Mouse (Mus musculus): ENCODE measurements around the gene Prkar2b. TPM values are rescaled to one million over a fixed set of nuclear protein-coding genes. Genes with fewer than 3 reads are reported as not detected.
A peak's percentile ranks its signal among the peaks of the same experiment; 100 is the strongest.

Prkar2b gene
- polyA plus RNA-seq (2014; fragmentation: Nextera tagmentation; extraction: Ambion mirVana) = 50.1 and 50.4 TPM in 2 replicates

DNA sequence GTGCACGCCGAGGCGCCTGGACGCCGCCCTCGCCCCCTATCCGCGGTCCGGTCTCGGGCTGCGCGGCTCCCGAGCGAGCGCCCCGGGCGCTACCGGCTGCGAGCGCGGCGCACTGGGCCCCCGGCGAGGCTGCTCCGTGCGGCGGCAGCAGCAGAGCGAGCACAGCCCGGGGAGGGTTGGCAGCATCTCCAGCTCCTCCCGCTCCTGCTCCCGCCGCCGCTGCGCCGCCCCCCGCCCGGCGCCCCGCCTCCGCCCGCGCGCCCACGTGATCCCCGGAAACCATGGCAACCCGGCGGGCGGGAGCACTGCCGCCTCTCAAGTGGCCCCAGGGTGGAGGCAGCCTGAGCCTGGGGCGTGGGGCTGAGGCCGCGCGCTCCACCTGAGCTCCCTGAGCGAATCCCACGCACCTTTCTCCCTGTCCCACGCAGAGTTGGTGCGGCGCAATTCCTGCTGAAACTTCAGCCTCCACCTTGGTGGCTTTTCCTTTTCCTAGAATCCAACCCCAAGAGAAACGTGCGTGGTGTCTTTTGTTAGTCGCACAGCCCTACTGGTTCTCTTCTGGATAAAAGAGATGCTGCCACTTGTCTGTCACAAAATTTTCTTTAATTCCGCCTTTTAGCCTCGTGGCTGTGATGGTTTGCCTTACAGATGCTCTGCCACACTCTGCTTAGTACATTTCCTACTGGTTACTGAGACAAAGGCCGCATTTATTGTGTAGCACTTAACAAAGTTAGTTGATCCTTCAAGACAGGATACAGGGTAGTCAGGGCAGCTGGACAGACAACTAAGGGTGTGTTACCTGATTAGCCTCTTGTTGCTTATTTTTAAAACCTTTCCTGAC is at the start of gene Prkar2b:
Prkar2b (minus strand) TSS at position 207 of the 841 bp plus-strand sequence.
- H3K9ac ChIP-seq (ENCODE audit: low read length) = peak within 1 kb of the TSS; percentile 92
- ATAC-seq (replicated peaks; ENCODE audit: low FRiP score) = peak; percentile 97
- peaks cover 7% of the 10 kb centered on the region; the same call in 1 of the 2 replicates for H3K4me1 ChIP-seq (replicated peaks; ENCODE audit: control insufficient read depth, insufficient read depth, low read length)
- peak within 1 kb of the TSS; percentile 74 for H3K4me2 ChIP-seq (ENCODE audit: low read depth, low read length, severe bottlenecking)
- H3K36me3 ChIP-seq (ENCODE audit: control insufficient read depth, insufficient read depth, low read length) = no peaks in the 10 kb centered on the region
- DNase-seq (ENCODE audit: low spot score) = peak; percentile 98
- peak within 1 kb of the TSS; percentile 74 for H3K4me3 ChIP-seq (ENCODE audit: low read depth, low read length)
- H3K9me3 ChIP-seq (ENCODE audit: control insufficient read depth, low read length) = no peaks in the 10 kb centered on the region
- no peaks in the 10 kb centered on the region; the same call in 1 of the 2 replicates for H3K27me3 ChIP-seq (ENCODE audit: control insufficient read depth, insufficient read depth, low read length)
- WGBS = under 1% methylated on average over 52 of the region's 64 CpGs
- peak within 1 kb of the TSS; percentile 91 for H3K27ac ChIP-seq (ENCODE audit: low read depth, low read length)

DNA sequence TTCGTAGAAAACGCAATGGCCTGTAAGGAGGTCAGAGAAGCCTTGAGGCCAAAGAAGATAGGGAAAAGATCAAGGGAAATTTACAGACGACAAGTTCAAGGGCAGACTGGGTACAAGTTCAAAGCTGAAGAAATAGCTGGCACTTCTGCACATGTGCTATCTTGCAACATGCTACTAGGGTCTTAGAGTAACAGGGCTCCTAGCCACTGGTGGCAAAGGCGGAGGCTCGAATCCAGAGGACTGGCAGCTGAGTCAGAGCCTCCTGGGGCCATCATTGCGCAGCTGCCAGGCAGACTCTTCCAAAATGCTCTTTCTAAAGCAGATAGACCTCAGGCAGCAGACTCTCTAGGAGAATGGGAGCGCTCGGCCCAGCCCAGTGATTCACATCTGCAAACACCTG is 48.1 kb upstream of the Prkar2b start:
- no peaks in the 10 kb centered on the region for H3K27me3 ChIP-seq (ENCODE audit: control insufficient read depth, insufficient read depth, low read length)
- no peaks in the 10 kb centered on the region for H3K4me1 ChIP-seq (replicated peaks; ENCODE audit: control insufficient read depth, insufficient read depth, low read length)
- ATAC-seq (replicated peaks; ENCODE audit: low FRiP score) (no peak), DNase-seq (ENCODE audit: low spot score) (no peak)
- H3K36me3 ChIP-seq (ENCODE audit: control insufficient read depth, insufficient read depth, low read length) = no peaks in the 10 kb centered on the region
- 91% methylated on average over 8 of the region's 8 CpGs for WGBS
- no peak overlapping the region for H3K4me3 ChIP-seq (ENCODE audit: low read depth, low read length)
- no peak overlapping the region for H3K27ac ChIP-seq (ENCODE audit: low read depth, low read length)
- H3K9me3 ChIP-seq (ENCODE audit: control insufficient read depth, low read length) = no peaks in the 10 kb centered on the region
- no peak overlapping the region for H3K9ac ChIP-seq (ENCODE audit: low read length)
- H3K4me2 ChIP-seq (ENCODE audit: low read depth, low read length, severe bottlenecking) = no peak overlapping the region

- Histone ChIP-seq H3K9ac (ENCODE audit: low read length) (no peak overlapping the region), H3K4me2 (ENCODE audit: low read depth, low read length, severe bottlenecking) (no peak overlapping the region), H3K4me1 (replicated peaks; ENCODE audit: control insufficient read depth, insufficient read depth, low read length) (no peaks in the 10 kb centered on the region), H3K27ac (ENCODE audit: low read depth, low read length) (no peak overlapping the region), H3K27me3 (ENCODE audit: control insufficient read depth, insufficient read depth, low read length) (no peaks in the 10 kb centered on the region), H3K9me3 (ENCODE audit: control insufficient read depth, low read length) (no peaks in the 10 kb centered on the region), H3K4me3 (ENCODE audit: low read depth, low read length) (no peak overlapping the region), H3K36me3 (ENCODE audit: control insufficient read depth, insufficient read depth, low read length) (no peaks in the 10 kb centered on the region)
- DNase-seq (ENCODE audit: low spot score) = no peak
- ATAC-seq (replicated peaks; ENCODE audit: low FRiP score) = no peak
- 85% methylated on average over 4 of the region's 4 CpGs for WGBS
Observed at GRCm38 (mm10) chr12:32104955-32105521, 43.9 kb upstream of the Prkar2b start.

GRCm38 (mm10) chr12:32104451-32104862 is 43.4 kb upstream of the Prkar2b start:
- Histone ChIP-seq H3K36me3 (ENCODE audit: control insufficient read depth, insufficient read depth, low read length) (no peaks in the 10 kb centered on the region), H3K4me1 (replicated peaks; ENCODE audit: control insufficient read depth, insufficient read depth, low read length) (no peaks in the 10 kb centered on the region), H3K9me3 (ENCODE audit: control insufficient read depth, low read length) (no peaks in the 10 kb centered on the region), H3K4me3 (ENCODE audit: low read depth, low read length) (no peak overlapping the region), H3K27ac (ENCODE audit: low read depth, low read length) (no peak overlapping the region), H3K27me3 (ENCODE audit: control insufficient read depth, insufficient read depth, low read length) (no peaks in the 10 kb centered on the region), H3K4me2 (ENCODE audit: low read depth, low read length, severe bottlenecking) (no peak overlapping the region), H3K9ac (ENCODE audit: low read length) (no peak overlapping the region)
- DNase-seq (ENCODE audit: low spot score) (no peak), ATAC-seq (replicated peaks; ENCODE audit: low FRiP score) (0 out of 2 replicates have a peak, but pooled peaks have one; percentile 12)
- 87% methylated on average over 6 of the region's 6 CpGs for WGBS

DNA sequence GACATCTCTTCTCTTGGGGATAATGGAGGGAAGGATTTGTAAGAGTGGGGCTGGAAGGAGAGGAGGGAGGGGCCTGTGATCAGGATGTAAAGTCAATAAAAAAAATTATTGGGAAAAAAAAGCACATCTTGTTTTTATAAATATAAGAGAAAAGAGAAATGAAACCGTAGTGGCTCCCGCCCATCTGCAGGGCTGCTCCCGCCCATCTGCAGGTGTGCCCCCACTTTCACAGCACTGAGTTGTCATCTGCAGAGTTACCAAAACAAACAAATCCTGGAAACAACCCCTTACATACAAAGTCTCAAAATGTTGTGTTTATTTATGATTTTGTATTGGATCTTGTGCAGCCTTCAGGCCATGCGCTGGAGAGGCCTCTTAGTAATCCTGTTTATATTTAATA is 40.2 kb upstream of the Prkar2b start:
- ATAC-seq (replicated peaks; ENCODE audit: low FRiP score) (no peak), DNase-seq (ENCODE audit: low spot score) (no peak)
- Histone ChIP-seq H3K9me3 (ENCODE audit: control insufficient read depth, low read length) (no peaks in the 10 kb centered on the region), H3K4me1 (replicated peaks; ENCODE audit: control insufficient read depth, insufficient read depth, low read length) (no peaks in the 10 kb centered on the region), H3K4me2 (ENCODE audit: low read depth, low read length, severe bottlenecking) (no peak overlapping the region), H3K27me3 (ENCODE audit: control insufficient read depth, insufficient read depth, low read length) (no peaks in the 10 kb centered on the region), H3K4me3 (ENCODE audit: low read depth, low read length) (no peak overlapping the region), H3K36me3 (ENCODE audit: control insufficient read depth, insufficient read depth, low read length) (no peaks in the 10 kb centered on the region), H3K27ac (ENCODE audit: low read depth, low read length) (no peak overlapping the region), H3K9ac (ENCODE audit: low read length) (no peak overlapping the region)
- 95% methylated on average over 4 of the region's 4 CpGs for WGBS

DNA sequence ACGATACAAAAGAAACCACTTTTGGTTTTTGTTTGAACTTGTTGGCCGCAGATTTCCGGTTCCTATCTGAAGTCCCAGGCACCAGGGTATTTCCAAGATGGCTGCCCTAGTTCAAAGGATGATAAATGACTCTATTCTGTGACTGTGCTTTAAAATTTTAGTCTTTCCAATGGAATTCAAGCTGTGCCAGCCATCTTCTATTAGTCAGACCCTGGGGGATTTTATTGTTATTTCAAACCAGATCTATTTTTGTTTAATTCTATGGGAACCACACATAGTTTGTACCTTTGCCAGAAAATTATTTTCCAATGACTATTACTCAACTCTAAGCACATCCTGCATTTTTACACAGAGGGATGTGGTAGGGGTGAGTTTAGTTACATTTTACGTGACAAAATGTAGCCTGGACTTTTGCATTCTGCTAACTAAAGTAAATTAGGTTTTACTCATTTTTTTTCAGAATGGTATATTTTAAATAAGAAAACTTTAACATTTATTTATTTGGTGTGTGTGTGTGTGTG is 38.6 kb upstream of the Prkar2b start:
- ATAC-seq (replicated peaks; ENCODE audit: low FRiP score) (no peak), DNase-seq (ENCODE audit: low spot score) (no peak)
- Histone ChIP-seq H3K4me1 (replicated peaks; ENCODE audit: control insufficient read depth, insufficient read depth, low read length) (no peaks in the 10 kb centered on the region), H3K4me2 (ENCODE audit: low read depth, low read length, severe bottlenecking) (no peak overlapping the region), H3K4me3 (ENCODE audit: low read depth, low read length) (no peak overlapping the region), H3K9ac (ENCODE audit: low read length) (no peak overlapping the region), H3K36me3 (ENCODE audit: control insufficient read depth, insufficient read depth, low read length) (no peaks in the 10 kb centered on the region), H3K9me3 (ENCODE audit: control insufficient read depth, low read length) (no peaks in the 10 kb centered on the region), H3K27ac (ENCODE audit: low read depth, low read length) (no peak overlapping the region), H3K27me3 (ENCODE audit: control insufficient read depth, insufficient read depth, low read length) (no peaks in the 10 kb centered on the region)
- 90% methylated on average over 4 of the region's 4 CpGs for WGBS

DNA sequence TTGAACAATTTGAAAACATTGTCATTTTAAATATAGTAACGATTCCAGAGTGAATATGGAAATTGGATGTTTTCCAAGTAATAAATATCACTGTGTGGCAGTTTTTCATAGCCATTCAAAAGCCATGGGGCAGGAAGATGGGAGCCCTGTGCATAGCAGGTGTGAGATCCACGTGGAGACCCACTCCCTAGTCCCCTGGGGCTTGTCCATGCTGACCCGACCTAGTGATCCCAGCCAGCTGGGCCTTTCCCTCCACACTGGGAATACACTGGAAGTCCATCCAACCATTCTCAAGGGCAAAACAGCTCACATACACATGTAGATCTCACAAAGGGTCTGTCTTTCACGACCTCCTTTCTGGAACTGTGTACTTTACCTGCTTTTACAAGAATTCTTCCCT is 37.5 kb upstream of the Prkar2b start:
- Histone ChIP-seq H3K4me2 (ENCODE audit: low read depth, low read length, severe bottlenecking) (no peak overlapping the region), H3K27ac (ENCODE audit: low read depth, low read length) (no peak overlapping the region), H3K9me3 (ENCODE audit: control insufficient read depth, low read length) (no peaks in the 10 kb centered on the region), H3K27me3 (ENCODE audit: control insufficient read depth, insufficient read depth, low read length) (no peaks in the 10 kb centered on the region), H3K4me3 (ENCODE audit: low read depth, low read length) (no peak overlapping the region), H3K9ac (ENCODE audit: low read length) (no peak overlapping the region), H3K4me1 (replicated peaks; ENCODE audit: control insufficient read depth, insufficient read depth, low read length) (no peaks in the 10 kb centered on the region), H3K36me3 (ENCODE audit: control insufficient read depth, insufficient read depth, low read length) (no peaks in the 10 kb centered on the region)
- DNase-seq (ENCODE audit: low spot score) (no peak), ATAC-seq (replicated peaks; ENCODE audit: low FRiP score) (no peak)
- 73% methylated on average over 4 of the region's 4 CpGs for WGBS

- no peak for ATAC-seq (replicated peaks; ENCODE audit: low FRiP score)
- no peak overlapping the region for H3K4me2 ChIP-seq (ENCODE audit: low read depth, low read length, severe bottlenecking)
- no peaks in the 10 kb centered on the region for H3K9me3 ChIP-seq (ENCODE audit: control insufficient read depth, low read length)
- H3K9ac ChIP-seq (ENCODE audit: low read length) = no peak overlapping the region
- no peak overlapping the region for H3K4me3 ChIP-seq (ENCODE audit: low read depth, low read length)
- WGBS = 77% methylated on average over 1 of the region's 1 CpGs
- H3K4me1 ChIP-seq (replicated peaks; ENCODE audit: control insufficient read depth, insufficient read depth, low read length) = no peaks in the 10 kb centered on the region
- H3K27me3 ChIP-seq (ENCODE audit: control insufficient read depth, insufficient read depth, low read length) = no peaks in the 10 kb centered on the region
- no peaks in the 10 kb centered on the region for H3K36me3 ChIP-seq (ENCODE audit: control insufficient read depth, insufficient read depth, low read length)
- H3K27ac ChIP-seq (ENCODE audit: low read depth, low read length) = no peak overlapping the region
- DNase-seq (ENCODE audit: low spot score) = no peak
Observed at GRCm38 (mm10) chr12:32097107-32097506, 36.0 kb upstream of the Prkar2b start.

All from forebrain, embryonic 11.5 days (tissue).